Mouse (Mus musculus) neural tube, embryonic 12.5 days (tissue): Measurements from ENCODE around the gene Hoxa9. TPM values are rescaled to one million over a fixed set of nuclear protein-coding genes. Genes with fewer than 3 reads are reported as not detected.

Experiments
- ATAC-seq: fragments of 200-750 bp; cut with Nextera tagmentation; 2 replicates; pipeline ENCODE4 v1.8.0; 2017; ENCODE audit warnings: low read depth, mild to moderate bottlenecking, moderate TSS enrichment, moderate library complexity; ENCODE audit not compliant: low FRiP score
- H3K27ac ChIP-seq: fragments of 300-500 bp; sonication (generic); 2 replicates; pipeline ENCODE4 v1.5.1; 2016
- H3K27me3 ChIP-seq: fragments of 300-500 bp; sonication (generic); replicated peaks from 2 replicates; pipeline ENCODE4 v1.6.1; 2016; ENCODE audit warnings: mild to moderate bottlenecking
- H3K36me3 ChIP-seq: fragments of 300-500 bp; sonication (generic); 2 replicates; pipeline ENCODE4 v1.6.1; 2016; ENCODE audit warnings: mild to moderate bottlenecking
- H3K4me1 ChIP-seq: fragments of 300-500 bp; sonication (generic); 2 replicates; pipeline ENCODE4 v1.6.1; 2016
- H3K4me2 ChIP-seq: fragments of 300-500 bp; sonication (generic); replicated peaks from 2 replicates; pipeline ENCODE4 v1.6.1; 2016; ENCODE audit warnings: mild to moderate bottlenecking
- H3K4me3 ChIP-seq: fragments of 300-500 bp; sonication (generic); 2 replicates; pipeline ENCODE4 v1.5.1; 2016
- H3K9ac ChIP-seq: fragments of 300-500 bp; sonication (generic); 2 replicates; pipeline ENCODE4 v1.6.1; 2016; ENCODE audit warnings: mild to moderate bottlenecking
- H3K9me3 ChIP-seq: fragments of 300-500 bp; sonication (generic); 2 replicates; pipeline ENCODE4 v1.6.1; 2016; ENCODE audit warnings: mild to moderate bottlenecking
- WGBS: fragments of 180-500 bp; shearing (Covaris S2); methylation state at CpG from one replicate; pipeline ENCODE4 v1.1.7; 2016; 5-methylcytosine and 5-hydroxymethylcytosine counted together
- microRNA counts: library from miRNA; unstranded; fragments of <30 nt; microRNA quantifications from one replicate; lab custom pipeline; 2017
- microRNA-seq: library from miRNA; unstranded; fragments of <30 nt; microRNA quantifications from one replicate; pipeline ENCODE4, GENCODE M21; 2017
- polyA plus RNA-seq: library from polyadenylated mRNA; unstranded; fragments of >200 nt; fragmentation: Nextera tagmentation; extraction: Ambion mirVana; gene quantifications from 2 replicates; pipeline ENCODE4 v1.2.1, GENCODE M21; 2016

Gene Hoxa9
- polyA plus RNA-seq, 1 experiment from 2014 or later: 131 TPM

DNA sequence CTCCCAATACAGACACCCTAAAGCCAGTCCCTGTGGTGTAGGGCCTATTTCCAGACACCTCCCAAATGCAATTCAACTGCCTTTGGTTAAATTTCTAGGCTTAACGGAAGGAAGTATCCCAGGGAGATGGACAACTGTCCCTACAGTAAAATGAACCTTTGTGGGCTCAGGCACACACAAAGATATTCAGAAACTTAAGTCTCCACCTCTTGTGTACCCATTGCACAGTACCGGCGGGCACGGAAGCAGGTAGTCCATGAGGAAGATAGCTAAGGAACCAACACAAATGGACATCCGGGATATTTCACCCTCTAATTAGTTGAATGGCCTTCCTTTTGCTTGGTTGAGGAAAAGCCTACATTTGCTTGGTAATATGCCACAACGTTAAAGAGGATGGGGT, 54.5 kb downstream of the Hoxa9 start:
- under 1% methylated on average over 6 of the region's 6 CpGs for WGBS
- Histone ChIP-seq H3K27ac (peak overlapping the region; percentile 100), H3K9ac (peak overlapping the region; percentile 93), H3K4me3 (peak overlapping the region; percentile 78), H3K4me2 (peak overlapping the region; percentile 99), H3K27me3 (no peaks in the 10 kb centered on the region), H3K4me1 (peaks cover 83% of the 10 kb centered on the region), H3K9me3 (no peaks in the 10 kb centered on the region), H3K36me3 (peaks cover 13% of the 10 kb centered on the region; the same call in 1 of the 2 replicates)
- ATAC-seq: no peak

GRCm38 (mm10) chr6:52175864-52176263, 55.0 kb downstream of the Hoxa9 start:
- ATAC-seq: peak; percentile 55
- Histone ChIP-seq H3K27ac (peak overlapping the region; percentile 100), H3K4me2 (peak overlapping the region; percentile 99), H3K9me3 (no peaks in the 10 kb centered on the region), H3K4me1 (peaks cover 83% of the 10 kb centered on the region), H3K9ac (peak overlapping the region; percentile 93), H3K36me3 (peaks cover 7% of the 10 kb centered on the region; the same call in 1 of the 2 replicates), H3K4me3 (peak overlapping the region; percentile 78), H3K27me3 (no peaks in the 10 kb centered on the region)
- WGBS: 3% methylated on average over 22 of the region's 35 CpGs

DNA sequence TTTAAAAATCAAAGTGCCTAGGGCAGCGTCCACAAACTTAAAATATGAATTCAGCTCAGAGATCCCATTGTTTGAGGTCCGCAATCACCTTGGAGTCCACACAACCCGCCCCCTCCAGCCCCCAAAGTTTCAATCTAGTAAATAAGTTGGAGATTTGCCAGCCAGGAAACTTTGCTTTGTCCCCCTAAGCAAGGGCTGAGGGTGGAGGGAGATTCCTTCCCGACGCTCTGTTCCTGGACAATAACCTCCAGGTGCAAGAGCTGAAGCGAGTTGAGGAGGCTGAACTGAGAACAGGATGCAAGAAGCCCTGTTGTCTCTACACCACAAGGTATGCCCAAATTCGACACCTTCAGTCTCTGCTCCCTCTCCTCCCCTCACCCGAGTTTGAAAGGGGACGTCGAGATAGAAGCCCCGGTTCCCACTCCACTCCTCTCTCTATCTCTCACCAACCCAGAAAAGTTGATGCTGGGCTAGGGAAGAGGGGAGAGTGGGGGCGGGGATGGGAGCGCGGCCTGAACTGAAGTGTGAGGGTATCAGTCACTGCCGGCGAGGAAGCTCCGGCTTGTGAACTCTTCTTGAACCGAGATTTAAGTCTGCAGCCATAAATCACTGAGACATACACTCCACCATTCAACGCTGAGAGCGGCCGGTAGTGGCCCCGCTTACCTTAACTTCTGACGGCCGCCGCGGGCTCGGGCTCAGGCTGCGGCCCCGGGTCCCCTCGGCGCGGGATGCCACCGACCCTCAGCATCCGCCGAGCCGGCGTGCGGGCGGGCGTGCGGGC, 55.7 kb downstream of the Hoxa9 start:
- Histone ChIP-seq H3K4me3 (peak overlapping the region; percentile 78), H3K9me3 (no peaks in the 10 kb centered on the region), H3K4me2 (peak overlapping the region; percentile 99), H3K27me3 (no peaks in the 10 kb centered on the region), H3K9ac (peak overlapping the region; percentile 93), H3K4me1 (peaks cover 83% of the 10 kb centered on the region), H3K27ac (peak overlapping the region; percentile 100), H3K36me3 (peaks cover 12% of the 10 kb centered on the region)
- ATAC-seq: peak; percentile 62
- under 1% methylated on average over 41 of the region's 41 CpGs for WGBS

GRCm38 (mm10) chr6:52173648-52174047, 57.2 kb downstream of the Hoxa9 start:
- no peak overlapping the region; the same call in 1 of the 2 replicates for H3K27ac ChIP-seq

More at GRCm38 (mm10) chr6:52173648-52174047, 57.2 kb downstream of the Hoxa9 start:
- Histone ChIP-seq H3K4me3 (peak overlapping the region; percentile 32), H3K36me3 (peaks cover 20% of the 10 kb centered on the region), H3K4me2 (peak overlapping the region; percentile 99), H3K9ac (peak overlapping the region; percentile 99), H3K27me3 (no peaks in the 10 kb centered on the region), H3K4me1 (peaks cover 79% of the 10 kb centered on the region), H3K9me3 (no peaks in the 10 kb centered on the region)
- no peak for ATAC-seq
- 1% methylated on average over 4 of the region's 4 CpGs for WGBS

MicroRNA genes within 50 kb of the gene (microRNA counts, 519-probe panel; counts per million panel counts)
- 6,429 counts per million, percentile 92 among the panel's probes with 10 or more counts for microRNA mmu-miR-196b (lab: Ali Mortazavi, UCI)

Small RNA genes within 50 kb of the gene (microRNA-seq; reads per million reads assigned to microRNA genes)
- 11,466 reads per million, percentile 96 among the genes with 10 or more reads in this experiment for gene Mir196b

Other genes starting within 250 kb of the Hoxa9 start
- 57.3 and 60.8 TPM in 2 replicates for gene Skap2, start 218.5 kb downstream of the Hoxa9 start, polyA plus RNA-seq
- gene Hoxa1, start 72.8 kb downstream of the Hoxa9 start, polyA plus RNA-seq: 4.7 and 5.0 TPM in 2 replicates
- gene Hoxa2, start 66.3 kb downstream of the Hoxa9 start, polyA plus RNA-seq: 25.6 and 34.2 TPM in 2 replicates
- 6.4 and 7.0 TPM in 2 replicates for gene 5730596B20Rik, start 53.6 kb downstream of the Hoxa9 start, polyA plus RNA-seq
- gene Hoxa4, start 39.3 kb downstream of the Hoxa9 start, polyA plus RNA-seq: 7.1 and 9.7 TPM in 2 replicates
- gene Hoxa5, start 26.5 kb downstream of the Hoxa9 start, polyA plus RNA-seq: 72.6 and 76.1 TPM in 2 replicates
- gene Hoxa6, start 22.4 kb downstream of the Hoxa9 start, polyA plus RNA-seq: 34.7 and 34.9 TPM in 2 replicates
- gene Hoxa3, start 17.8 kb downstream of the Hoxa9 start, polyA plus RNA-seq: 21.1 and 25.1 TPM in 2 replicates
- not detected in 2 replicates for gene Gm28308, start 17.8 kb downstream of the Hoxa9 start, polyA plus RNA-seq
- gene Hoxa7, start 9.2 kb downstream of the Hoxa9 start, polyA plus RNA-seq: 81.2 and 102 TPM in 2 replicates
- gene Hoxa10, start 9.8 kb upstream of the Hoxa9 start, polyA plus RNA-seq: 108 and 119 TPM in 2 replicates
- 10.8 and 13.4 TPM in 2 replicates for gene Hoxa11, start 14.7 kb upstream of the Hoxa9 start, polyA plus RNA-seq
- gene Hoxa13, start 29.8 kb upstream of the Hoxa9 start, polyA plus RNA-seq: 0.10 and 1.3 TPM in 2 replicates
- 4.1 and 4.5 TPM in 2 replicates for gene Evx1, start 82.4 kb upstream of the Hoxa9 start, polyA plus RNA-seq